Mouse (Mus musculus) right cerebral cortex, postnatal 36 days (tissue): ENCODE results near the gene Hoxd4.
A peak's percentile ranks its signal among the peaks of the same experiment; 100 is the strongest.

Experiments
- DNase-seq, 2 experiments: peaks; one replicate each; pipeline ENCODE4 v3.0.0; 2022; ENCODE audit warnings: low spot score in 2 of 2, mixed read lengths in 1 of 2

The Hoxd4 gene

GRCm38 (mm10) chr2:74711721-74712621 is at the start of gene Hoxd4, which contains the start of gene Hoxd3:
Gene Hoxd4 (plus strand): TSS chr2:74711929.
Gene Hoxd3 (plus strand): TSS chr2:74711927.
- no peak for DNase-seq

- DNase-seq, result peak; percentile 53 to 55
Measured at GRCm38 (mm10) chr2:74663291-74663925, 48.3 kb upstream of the Hoxd4 start.

GRCm38 (mm10) chr2:74666411-74666810 is 45.3 kb upstream of the Hoxd4 start:
- DNase-seq, result no peak

GRCm38 (mm10) chr2:74667191-74667841 is 44.4 kb upstream of the Hoxd4 start:
- no peak for DNase-seq

GRCm38 (mm10) chr2:74667842-74668357 is 43.8 kb upstream of the Hoxd4 start, which contains the start of gene Hoxd13:
Gene Hoxd13 (plus strand): TSS chr2:74668310.
- no peak for DNase-seq

GRCm38 (mm10) chr2:74668370-74669229 is 43.1 kb upstream of the Hoxd4 start:
- DNase-seq, result no peak

- no peak for DNase-seq
Measured at GRCm38 (mm10) chr2:74669230-74669578, 42.5 kb upstream of the Hoxd4 start.

- DNase-seq, result no peak
Measured at GRCm38 (mm10) chr2:74669650-74670235, 42.0 kb upstream of the Hoxd4 start.

- no peak for DNase-seq
Measured at GRCm38 (mm10) chr2:74670632-74671188, 41.0 kb upstream of the Hoxd4 start.

GRCm38 (mm10) chr2:74671847-74672246 is 39.9 kb upstream of the Hoxd4 start:
- no peak for DNase-seq

- no peak for DNase-seq
Measured at GRCm38 (mm10) chr2:74672481-74673362, 39.0 kb upstream of the Hoxd4 start.

GRCm38 (mm10) chr2:74673835-74674425 is 37.8 kb upstream of the Hoxd4 start:
- no peak for DNase-seq

- no peak for DNase-seq
Measured at GRCm38 (mm10) chr2:74674881-74675665, 36.7 kb upstream of the Hoxd4 start, which contains the start of gene Hoxd12. Gene Hoxd12 (plus strand): TSS chr2:74675013.

- DNase-seq, result no peak
Measured at GRCm38 (mm10) chr2:74675666-74676282, 36.0 kb upstream of the Hoxd4 start.

GRCm38 (mm10) chr2:74676376-74677052 is 35.2 kb upstream of the Hoxd4 start:
- no peak for DNase-seq

GRCm38 (mm10) chr2:74677106-74677505 is 34.6 kb upstream of the Hoxd4 start:
- no peak for DNase-seq
